Mouse (Mus musculus): ENCODE data around the gene Cecr2. TPM values are rescaled to one million over a fixed set of nuclear protein-coding genes. Genes with fewer than 3 reads are reported as not detected.

Gene Cecr2
- polyA plus RNA-seq, 2 experiments: 6.2 to 7.1 TPM

DNA sequence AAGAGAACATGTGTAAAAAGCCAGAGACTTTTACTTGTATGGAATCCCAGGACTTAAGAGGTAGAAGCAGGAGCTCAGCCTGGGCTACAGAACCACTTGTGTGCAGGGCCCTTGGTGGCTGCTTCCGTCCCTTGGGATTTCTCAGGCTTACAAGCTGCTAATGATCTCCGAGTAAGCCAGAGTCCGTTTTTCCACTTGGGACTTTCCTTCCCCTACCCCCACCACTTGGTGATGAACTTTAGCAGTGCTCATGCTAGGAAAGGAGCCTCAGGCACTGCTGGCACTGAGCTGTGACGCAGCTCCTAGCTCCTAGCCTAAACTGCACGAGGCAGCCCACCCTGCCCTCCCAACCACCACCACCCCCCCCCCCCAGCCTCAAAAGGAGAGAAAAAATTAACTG lies 124.5 kb downstream of the Cecr2 start:
- H3K9ac ChIP-seq (replicated peaks): no peak overlapping the region
- no peak overlapping the region; the same call in 1 of the 2 replicates for H3K4me2 ChIP-seq (ENCODE audit: low read depth)
- 73% methylated on average over 5 of the region's 5 CpGs for WGBS (ENCODE audit: insufficient replicate concordance)
- H3K27ac ChIP-seq: no peak overlapping the region; the same call in 1 of the 2 replicates
- DNase-seq (ENCODE audit: low read depth in 3 of 3, low spot score in 3 of 3): no peak
- H3K4me3 ChIP-seq (ENCODE audit: insufficient read depth in 1 of 2, low read depth in 2 of 2, low read length in 2 of 2): no peak overlapping the region
- TF ChIP-seq EP300 (IDR thresholded peaks at IDR 0.05; ENCODE audit: low read depth) (no peak), CTCF (IDR thresholded peaks at IDR 0.05; ENCODE audit: low read depth) (no peak)
- no peak for ATAC-seq (ENCODE audit: insufficient read depth)
- no peaks in the 10 kb centered on the region for H3K27me3 ChIP-seq (ENCODE audit: control insufficient read depth, insufficient read depth, low read length)
- peaks cover 6 to 18% of the 10 kb centered on the region in 2 experiments; a peak in 3 of 4 replicates for H3K4me1 ChIP-seq (replicated peaks; ENCODE audit: control insufficient read depth in 2 of 2, insufficient read depth in 2 of 2, low read length in 1 of 2)
- H3K9me3 ChIP-seq (ENCODE audit: control insufficient read depth, low read length): no peaks in the 10 kb centered on the region
- H3K36me3 ChIP-seq (replicated peaks; ENCODE audit: control insufficient read depth, insufficient read depth, low read depth): peaks cover 42% of the 10 kb centered on the region

DNA sequence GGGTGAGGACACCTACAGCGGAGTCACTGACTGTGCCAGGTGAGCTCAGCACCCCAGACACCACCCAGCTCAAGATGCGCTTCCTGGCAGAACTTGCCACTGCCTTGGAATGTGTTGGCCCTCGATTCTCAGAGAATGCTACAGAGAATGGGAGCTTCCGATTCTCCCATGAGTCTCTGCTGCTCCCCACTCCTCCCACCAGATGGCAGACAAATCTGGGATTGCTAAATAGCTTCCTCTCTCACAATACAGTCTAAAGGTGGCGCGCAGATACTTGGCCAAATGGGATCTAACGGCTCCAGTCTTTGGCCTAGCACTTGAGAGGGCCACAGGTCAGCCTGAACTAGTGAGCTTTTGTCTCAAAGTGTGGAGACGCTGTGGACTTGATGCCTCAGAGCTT lies 126.8 kb downstream of the Cecr2 start:
- DNase-seq (ENCODE audit: low read depth in 3 of 3, low spot score in 3 of 3) (no peak), ATAC-seq (ENCODE audit: insufficient read depth) (no peak)
- Histone ChIP-seq H3K9me3 (ENCODE audit: control insufficient read depth, low read length) (no peaks in the 10 kb centered on the region), H3K36me3 (replicated peaks; ENCODE audit: control insufficient read depth, insufficient read depth, low read depth) (peaks cover 63% of the 10 kb centered on the region), H3K4me1 (replicated peaks; ENCODE audit: control insufficient read depth in 2 of 2, insufficient read depth in 2 of 2, low read length in 1 of 2) (peaks cover 6 to 13% of the 10 kb centered on the region in 2 experiments; a peak in 3 of 4 replicates), H3K27me3 (ENCODE audit: control insufficient read depth, insufficient read depth, low read length) (no peaks in the 10 kb centered on the region), H3K4me2 (ENCODE audit: low read depth) (no peak overlapping the region), H3K27ac (no peak overlapping the region), H3K4me3 (ENCODE audit: insufficient read depth in 1 of 2, low read depth in 2 of 2, low read length in 2 of 2) (no peak overlapping the region), H3K9ac (replicated peaks) (no peak overlapping the region)
- TF ChIP-seq CTCF (IDR thresholded peaks at IDR 0.05; ENCODE audit: low read depth) (peak; percentile 27), EP300 (IDR thresholded peaks at IDR 0.05; ENCODE audit: low read depth) (no peak)
- 89% methylated on average over 8 of the region's 8 CpGs for WGBS (ENCODE audit: insufficient replicate concordance)

DNA sequence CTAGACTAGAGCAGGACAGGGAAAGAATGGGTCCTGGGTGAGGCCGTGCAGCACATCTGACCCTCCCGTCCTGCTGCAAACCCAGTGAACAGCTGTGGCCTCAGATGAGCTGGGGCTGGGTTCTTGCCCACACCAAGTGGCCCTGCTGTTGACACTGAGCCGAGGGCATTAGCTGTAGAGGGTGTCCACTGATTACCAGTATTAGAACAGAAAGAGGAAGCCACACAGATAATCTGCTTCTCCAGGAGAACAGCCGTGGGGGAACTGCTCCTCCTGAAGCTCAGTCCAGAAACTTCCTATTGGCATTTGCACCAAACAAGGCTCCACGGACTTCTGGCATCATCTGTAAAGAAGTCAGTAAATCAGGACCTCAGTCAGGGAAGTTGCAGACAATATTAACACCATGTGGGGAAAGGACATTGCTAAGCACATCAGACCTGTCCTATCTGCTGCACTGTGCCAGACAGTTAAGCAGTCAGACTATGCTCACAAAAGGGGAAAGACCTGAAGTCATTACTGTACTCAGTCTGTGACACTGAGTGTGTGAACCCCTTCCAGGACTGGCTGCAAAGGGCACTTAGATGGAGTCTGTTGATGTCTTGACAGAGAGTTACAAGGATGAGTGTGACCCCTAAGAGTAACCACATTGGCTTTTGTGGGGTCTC lies 129.4 kb downstream of the Cecr2 start:
- H3K9me3 ChIP-seq (ENCODE audit: control insufficient read depth, low read length): no peaks in the 10 kb centered on the region
- peaks cover 87% of the 10 kb centered on the region for H3K36me3 ChIP-seq (replicated peaks; ENCODE audit: control insufficient read depth, insufficient read depth, low read depth)
- ATAC-seq (ENCODE audit: insufficient read depth): no peak
- no peak overlapping the region for H3K4me3 ChIP-seq (ENCODE audit: insufficient read depth in 1 of 2, low read depth in 2 of 2, low read length in 2 of 2)
- TF ChIP-seq EP300 (IDR thresholded peaks at IDR 0.05; ENCODE audit: low read depth) (no peak), CTCF (IDR thresholded peaks at IDR 0.05; ENCODE audit: low read depth) (no peak)
- H3K9ac ChIP-seq (replicated peaks): no peak overlapping the region
- no peak overlapping the region for H3K27ac ChIP-seq
- H3K4me1 ChIP-seq (replicated peaks; ENCODE audit: control insufficient read depth in 2 of 2, insufficient read depth in 2 of 2, low read length in 1 of 2): peaks cover 3 to 5% of the 10 kb centered on the region in 2 experiments; a peak in 3 of 4 replicates
- DNase-seq (ENCODE audit: low read depth in 3 of 3, low spot score in 3 of 3): no peak
- H3K27me3 ChIP-seq (ENCODE audit: control insufficient read depth, insufficient read depth, low read length): no peaks in the 10 kb centered on the region
- no peak overlapping the region for H3K4me2 ChIP-seq (ENCODE audit: low read depth)
- 20% methylated on average over 5 of the region's 5 CpGs for WGBS (ENCODE audit: insufficient replicate concordance)

- peaks cover 0 to under 1% of the 10 kb centered on the region in 2 experiments; a peak in 2 of 4 replicates for H3K4me1 ChIP-seq (replicated peaks; ENCODE audit: control insufficient read depth in 2 of 2, insufficient read depth in 2 of 2, low read length in 1 of 2)
- no peaks in the 10 kb centered on the region for H3K27me3 ChIP-seq (ENCODE audit: control insufficient read depth, insufficient read depth, low read length)
- no peak overlapping the region for H3K27ac ChIP-seq
- TF ChIP-seq CTCF (IDR thresholded peaks at IDR 0.05; ENCODE audit: low read depth) (no peak), EP300 (IDR thresholded peaks at IDR 0.05; ENCODE audit: low read depth) (no peak)
- no peaks in the 10 kb centered on the region for H3K9me3 ChIP-seq (ENCODE audit: control insufficient read depth, low read length)
- H3K36me3 ChIP-seq (replicated peaks; ENCODE audit: control insufficient read depth, insufficient read depth, low read depth): peaks cover 92% of the 10 kb centered on the region
- DNase-seq (ENCODE audit: low read depth in 3 of 3, low spot score in 3 of 3) (no peak), ATAC-seq (ENCODE audit: insufficient read depth) (no peak)
- 77% methylated on average over 2 of the region's 2 CpGs for WGBS (ENCODE audit: insufficient replicate concordance)
- H3K9ac ChIP-seq (replicated peaks): no peak overlapping the region
- no peak overlapping the region for H3K4me3 ChIP-seq (ENCODE audit: insufficient read depth in 1 of 2, low read depth in 2 of 2, low read length in 2 of 2)
- no peak overlapping the region for H3K4me2 ChIP-seq (ENCODE audit: low read depth)
Measured at GRCm38 (mm10) chr6:120796111-120796510, 129.9 kb downstream of the Cecr2 start.

GRCm38 (mm10) chr6:120798019-120798418 lies 131.8 kb downstream of the Cecr2 start:
- H3K27me3 ChIP-seq (ENCODE audit: control insufficient read depth, insufficient read depth, low read length): no peaks in the 10 kb centered on the region
- ATAC-seq (ENCODE audit: insufficient read depth) (no peak), DNase-seq (ENCODE audit: low read depth in 3 of 3, low spot score in 3 of 3) (no peak)
- H3K36me3 ChIP-seq (replicated peaks; ENCODE audit: control insufficient read depth, insufficient read depth, low read depth): peaks cover 95% of the 10 kb centered on the region
- 82% methylated on average over 7 of the region's 7 CpGs for WGBS (ENCODE audit: insufficient replicate concordance)
- no peak overlapping the region for H3K4me2 ChIP-seq (ENCODE audit: low read depth)
- TF ChIP-seq CTCF (IDR thresholded peaks at IDR 0.05; ENCODE audit: low read depth): no peak
- no peak for TF ChIP-seq EP300 (IDR thresholded peaks at IDR 0.05; ENCODE audit: low read depth)
- H3K4me3 ChIP-seq (ENCODE audit: insufficient read depth in 1 of 2, low read depth in 2 of 2, low read length in 2 of 2): no peak overlapping the region
- H3K4me1 ChIP-seq (replicated peaks; ENCODE audit: control insufficient read depth in 2 of 2, insufficient read depth in 2 of 2, low read length in 1 of 2): no peaks in the 10 kb centered on the region
- H3K9me3 ChIP-seq (ENCODE audit: control insufficient read depth, low read length): no peaks in the 10 kb centered on the region
- no peak overlapping the region for H3K9ac ChIP-seq (replicated peaks)
- no peak overlapping the region for H3K27ac ChIP-seq
